Mouse (Mus musculus) lung, embryonic 14.5 days (tissue): Measurements from ENCODE around the gene Slc51b. TPM values are rescaled to one million over a fixed set of nuclear protein-coding genes. Genes with fewer than 3 reads are reported as not detected.

Experiments
- ATAC-seq: fragments of 200-750 bp; cut with Nextera tagmentation; 2 replicates; pipeline ENCODE4 v1.8.0; 2017; ENCODE audit warnings: mild to moderate bottlenecking, moderate TSS enrichment, moderate library complexity; ENCODE audit not compliant: insufficient read depth
- DNase-seq: peaks from one replicate; pipeline ENCODE4 v3.0.0-alpha.2; 2015
- H3K27ac ChIP-seq: fragments of 300-500 bp; sonication (generic); 2 replicates; pipeline ENCODE4 v1.5.1; 2014; ENCODE audit warnings: low read depth, mild to moderate bottlenecking, moderate library complexity
- H3K27me3 ChIP-seq: fragments of 300-500 bp; sonication (generic); 2 replicates; pipeline ENCODE4 v1.6.1; 2014; ENCODE audit warnings: low read length, control low read depth; ENCODE audit not compliant: insufficient read depth
- H3K36me3 ChIP-seq: fragments of 300-500 bp; sonication (generic); 2 replicates; pipeline ENCODE4 v1.6.1; 2014; ENCODE audit warnings: control low read depth; ENCODE audit not compliant: insufficient read depth
- H3K4me1 ChIP-seq: fragments of 300-500 bp; sonication (generic); 2 replicates; pipeline ENCODE4 v1.6.1; 2014; ENCODE audit warnings: antibody characterized with exemption, control low read depth; ENCODE audit not compliant: insufficient read depth
- H3K4me2 ChIP-seq: fragments of 300-500 bp; sonication (generic); 2 replicates; pipeline ENCODE4 v1.6.1; 2014; ENCODE audit warnings: mild to moderate bottlenecking
- H3K4me3 ChIP-seq: fragments of 300-500 bp; sonication (generic); 2 replicates; pipeline ENCODE4 v1.5.1; 2014; ENCODE audit warnings: low read depth, low read length
- H3K9ac ChIP-seq: fragments of 300-500 bp; sonication (generic); 2 replicates; pipeline ENCODE4 v1.6.1; 2014
- H3K9me3 ChIP-seq: fragments of 300-500 bp; sonication (generic); 2 replicates; pipeline ENCODE4 v1.6.1; 2016; ENCODE audit warnings: low read depth, low read length, control low read depth
- CTCF ChIP-seq: IDR thresholded peaks from 2 replicates; pipeline ENCODE4 v1.5.1; 2016; ENCODE audit warnings: antibody characterized with exemption, low read depth
- WGBS: fragments of 180-500 bp; shearing (Covaris S2); extraction: QIAGEN DNeasy Blood & Tissue Kit; methylation state at CpG from one replicate; pipeline ENCODE4 v1.1.7; 2014; 5-methylcytosine and 5-hydroxymethylcytosine counted together
- polyA plus RNA-seq: library from polyadenylated mRNA; unstranded; fragments of >200 nt; fragmentation: Nextera tagmentation; extraction: Ambion mirVana; gene quantifications from 2 replicates; pipeline ENCODE4 v1.2.1, GENCODE M21; 2014

Gene Slc51b
- polyA plus RNA-seq, 1 experiment from 2014 or later, result not detected

DNA sequence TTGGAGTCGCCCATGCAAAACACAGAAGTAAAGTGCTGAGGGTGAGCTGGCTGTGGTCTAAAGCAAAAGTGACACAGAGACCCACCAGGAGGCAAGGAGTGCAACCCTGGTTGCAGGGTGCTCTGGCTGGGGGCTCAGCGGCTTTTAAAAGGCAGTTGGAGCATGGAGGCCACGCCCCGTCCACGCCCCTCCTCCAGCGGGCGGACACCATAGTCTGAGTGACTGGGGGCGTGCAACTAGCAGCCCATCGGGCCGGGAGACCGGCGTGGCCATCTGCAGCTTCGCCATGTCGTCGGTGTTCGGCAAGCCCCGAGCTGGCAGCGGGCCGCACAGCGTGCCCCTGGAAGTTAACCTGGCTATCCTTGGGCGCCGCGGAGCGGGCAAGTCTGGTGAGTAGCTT, 24.5 kb downstream of the Slc51b start, which contains the start of gene Rasl12:
Gene Rasl12, plus strand, starts transcription at position 228 of the 400 bp plus-strand sequence.
- Histone ChIP-seq H3K9ac (peak within 1 kb of the TSS; percentile 45), H3K4me3 (peak within 1 kb of the TSS; percentile 55), H3K27ac (no peak within 1 kb of the TSS), H3K36me3 (no peaks in the 10 kb centered on the region), H3K9me3 (no peaks in the 10 kb centered on the region), H3K4me2 (peak within 1 kb of the TSS; percentile 72), H3K4me1 (peaks cover 16% of the 10 kb centered on the region; the same call in 1 of the 2 replicates), H3K27me3 (no peaks in the 10 kb centered on the region)
- DNase-seq (peak; percentile 92), ATAC-seq (peak; percentile 78)
- TF ChIP-seq CTCF, result no peak
- WGBS, result under 1% methylated on average over 24 of the region's 24 CpGs

DNA sequence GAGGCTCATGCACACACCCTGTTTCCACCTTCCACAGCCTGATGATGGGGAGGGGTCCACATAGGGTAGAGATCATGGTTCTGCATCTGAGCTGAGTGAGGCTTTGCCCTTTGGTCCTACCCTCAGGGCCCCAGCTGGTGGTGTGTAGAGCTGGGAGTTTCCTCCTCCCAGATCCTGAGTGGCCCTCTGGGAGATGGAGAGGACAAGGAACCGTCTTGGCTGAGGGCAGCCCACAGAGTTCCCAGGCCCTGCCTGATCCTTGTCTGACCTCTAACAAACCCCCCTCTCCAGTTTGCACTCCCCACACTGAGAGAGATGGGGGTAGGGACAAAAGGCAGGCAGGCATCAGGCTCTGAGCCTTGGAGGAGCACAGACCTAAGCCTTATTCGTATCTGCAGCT, 28.4 kb downstream of the Slc51b start:
- no peak for TF ChIP-seq CTCF
- H3K4me1 ChIP-seq, result peaks cover 16% of the 10 kb centered on the region; the same call in 1 of the 2 replicates
- no peaks in the 10 kb centered on the region for H3K36me3 ChIP-seq
- 0 out of 2 replicates have a peak overlapping the region, but pooled peaks have one; percentile 16 for H3K27ac ChIP-seq
- no peaks in the 10 kb centered on the region for H3K9me3 ChIP-seq
- no peak overlapping the region for H3K4me3 ChIP-seq
- peaks cover 24% of the 10 kb centered on the region for H3K27me3 ChIP-seq
- H3K9ac ChIP-seq, result no peak overlapping the region
- H3K4me2 ChIP-seq, result no peak overlapping the region
- ATAC-seq, result no peak
- DNase-seq, result no peak
- WGBS, result 49% methylated on average over 2 of the region's 2 CpGs

DNA sequence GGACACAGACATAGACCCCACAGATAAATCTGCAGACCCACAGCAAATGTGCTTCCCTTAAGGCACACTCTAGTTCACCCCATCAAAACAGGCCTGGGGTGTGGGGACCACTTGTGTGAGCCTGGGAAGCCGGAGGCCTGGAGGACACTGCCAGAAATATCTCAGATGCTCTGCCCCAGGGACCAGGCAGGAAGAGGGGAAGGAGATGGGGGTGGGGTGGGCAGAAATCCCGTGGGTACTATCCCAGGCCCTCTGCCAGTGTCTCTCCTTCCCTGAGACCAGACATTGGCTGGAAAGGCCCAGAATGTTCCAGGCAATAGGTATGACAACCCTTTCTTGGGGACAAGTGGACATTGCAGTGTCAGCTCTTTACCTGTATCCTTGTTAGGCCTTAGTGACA, 29.1 kb downstream of the Slc51b start:
- DNase-seq (no peak), ATAC-seq (no peak)
- no peak for TF ChIP-seq CTCF
- Histone ChIP-seq H3K9ac (no peak overlapping the region), H3K4me1 (peaks cover 16% of the 10 kb centered on the region; the same call in 1 of the 2 replicates), H3K9me3 (no peaks in the 10 kb centered on the region), H3K4me3 (no peak overlapping the region), H3K27me3 (peaks cover 24% of the 10 kb centered on the region), H3K36me3 (no peaks in the 10 kb centered on the region), H3K4me2 (no peak overlapping the region), H3K27ac (no peak overlapping the region)
- WGBS, result 37% methylated on average over 2 of the region's 2 CpGs

GRCm38 (mm10) chr9:65392638-65393364, 30.0 kb downstream of the Slc51b start:
- peaks cover 24% of the 10 kb centered on the region for H3K27me3 ChIP-seq
- peak; percentile 90 for TF ChIP-seq CTCF
- no peak overlapping the region for H3K9ac ChIP-seq
- no peaks in the 10 kb centered on the region for H3K36me3 ChIP-seq
- peaks cover 12% of the 10 kb centered on the region; the same call in 1 of the 2 replicates for H3K4me1 ChIP-seq
- H3K27ac ChIP-seq, result no peak overlapping the region
- WGBS, result 25% methylated on average over 6 of the region's 6 CpGs
- no peak overlapping the region for H3K4me2 ChIP-seq
- ATAC-seq (no peak), DNase-seq (peak; percentile 88)
- no peak overlapping the region for H3K4me3 ChIP-seq
- no peaks in the 10 kb centered on the region for H3K9me3 ChIP-seq

- no peaks in the 10 kb centered on the region for H3K9me3 ChIP-seq
- DNase-seq, result no peak
- peak within 1 kb of the TSS; percentile 42 for H3K4me3 ChIP-seq
- no peak for ATAC-seq
- H3K4me1 ChIP-seq, result peaks cover 11% of the 10 kb centered on the region; the same call in 1 of the 2 replicates
- H3K27ac ChIP-seq, result 0 out of 2 replicates have a peak within 1 kb of the TSS, but pooled peaks have one; percentile 6
- H3K4me2 ChIP-seq, result peak within 1 kb of the TSS; percentile 72
- peaks cover 24% of the 10 kb centered on the region for H3K27me3 ChIP-seq
- TF ChIP-seq CTCF, result no peak
- 31% methylated on average over 8 of the region's 8 CpGs for WGBS
- H3K9ac ChIP-seq, result peak within 1 kb of the TSS; percentile 45
- H3K36me3 ChIP-seq, result no peaks in the 10 kb centered on the region
Measured at GRCm38 (mm10) chr9:65391613-65391964, 31.2 kb downstream of the Slc51b start, which contains the start of gene Kbtbd13. Kbtbd13 (minus strand) TSS chr9:65391652.

DNA sequence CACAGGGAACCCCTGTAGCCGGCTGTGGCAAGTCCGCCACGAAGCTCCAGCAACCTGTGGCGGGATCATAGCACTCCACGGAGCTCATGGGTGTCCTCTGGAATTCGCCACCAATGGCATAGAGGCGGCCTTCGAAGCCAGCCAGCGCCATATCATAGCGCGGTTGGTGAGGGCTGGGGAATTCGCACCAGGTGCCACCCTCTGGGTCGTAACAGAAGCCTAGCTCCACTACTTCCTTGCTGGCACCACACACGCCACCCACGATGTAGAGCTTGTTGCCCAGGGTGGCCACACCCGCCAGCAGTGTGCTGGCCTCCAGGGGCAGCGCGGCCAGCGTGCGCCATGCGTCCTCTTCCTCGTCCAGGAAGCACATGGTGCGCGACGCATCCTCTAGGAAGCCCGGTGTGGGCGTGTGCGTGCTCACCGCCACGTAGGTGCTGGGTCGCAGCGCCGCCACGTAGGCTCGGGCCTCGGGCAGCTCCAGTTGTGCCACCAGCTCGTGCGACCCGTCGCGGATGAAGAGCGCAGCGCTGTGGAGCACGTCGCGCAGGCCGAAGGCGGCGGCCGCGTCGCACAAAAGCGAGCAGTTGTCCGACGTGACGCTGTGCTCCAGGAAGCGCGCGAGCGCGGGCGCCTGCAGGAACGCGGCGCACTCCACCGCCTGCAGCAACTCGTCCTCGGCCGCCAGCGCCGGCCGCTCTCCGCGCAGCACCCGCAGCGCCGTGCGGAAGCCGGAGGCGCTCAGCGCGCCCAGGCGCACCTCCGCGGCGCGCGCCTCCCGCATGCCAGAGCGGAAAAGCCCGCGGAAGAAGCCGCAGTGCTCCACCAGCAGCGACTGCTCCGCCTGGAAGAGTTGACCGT, 31.8 kb downstream of the Slc51b start:
- peak; percentile 21; the same call in 1 of the 2 replicates for TF ChIP-seq CTCF
- Histone ChIP-seq H3K4me2 (peak overlapping the region; percentile 72), H3K27ac (0 out of 2 replicates have a peak overlapping the region, but pooled peaks have one; percentile 6), H3K9ac (peak overlapping the region; percentile 45), H3K4me1 (peaks cover 12% of the 10 kb centered on the region), H3K36me3 (no peaks in the 10 kb centered on the region), H3K9me3 (no peaks in the 10 kb centered on the region), H3K27me3 (peaks cover 24% of the 10 kb centered on the region), H3K4me3 (peak overlapping the region; percentile 42)
- DNase-seq (peak; percentile 71), ATAC-seq (no peak)
- WGBS, result 15% methylated on average over 96 of the region's 96 CpGs
